Mouse (Mus musculus) myocyte (in vitro differentiated cells): ENCODE measurements around the gene Mest.

Experiments
- CEBPB ChIP-seq: IDR thresholded peaks from 2 replicates; pipeline ENCODE4 v1.6.1; 2011; ENCODE audit warnings: mild to moderate bottlenecking, moderate library complexity; ENCODE audit not compliant: poor library complexity, insufficient read depth, severe bottlenecking
- E2F4 ChIP-seq: IDR thresholded peaks from one replicate; pipeline ENCODE4 v1.6.1; 2011; ENCODE audit warnings: mild to moderate bottlenecking, control low read depth, moderate library complexity; ENCODE audit not compliant: insufficient read depth
- MAX ChIP-seq: IDR thresholded peaks from one replicate; pipeline ENCODE4 v1.6.1; 2011; ENCODE audit warnings: low read depth, mild to moderate bottlenecking, control low read depth
- MYOD1 ChIP-seq, 3 experiments: IDR thresholded peaks; one replicate each; pipeline ENCODE4 v1.6.1; 2011; ENCODE audit warnings: control low read depth in 2 of 3, low read depth in 2 of 3, mild to moderate bottlenecking in 2 of 3, moderate library complexity in 1 of 3; ENCODE audit not compliant: insufficient read length in 2 of 3, control insufficient read depth in 1 of 3
- MYOG ChIP-seq, 3 experiments: IDR thresholded peaks; one replicate each; pipeline ENCODE4 v1.6.1; 2011; ENCODE audit warnings: control low read depth in 2 of 3, low read depth in 2 of 3, mild to moderate bottlenecking in 2 of 3; ENCODE audit not compliant: insufficient read length in 2 of 3, control insufficient read depth in 1 of 3, insufficient read depth in 1 of 3
- POLR2A ChIP-seq: IDR thresholded peaks from one replicate; pipeline ENCODE4 v1.6.1; 2011; ENCODE audit warnings: low read depth, mild to moderate bottlenecking, control low read depth, moderate library complexity; ENCODE audit not compliant: insufficient read length
- POLR2AphosphoS2 ChIP-seq: IDR thresholded peaks from one replicate; pipeline ENCODE4 v1.6.1; 2011; ENCODE audit warnings: low read depth, control low read depth; ENCODE audit not compliant: insufficient read length
- TCF12 ChIP-seq: IDR thresholded peaks from one replicate; pipeline ENCODE4 v1.6.1; 2011; ENCODE audit warnings: mild to moderate bottlenecking, control low read depth; ENCODE audit not compliant: poor library complexity, insufficient read depth, severe bottlenecking
- TCF3 ChIP-seq: IDR thresholded peaks from one replicate; pipeline ENCODE4 v1.6.1; 2011; ENCODE audit warnings: low read depth, control low read depth; ENCODE audit not compliant: insufficient read length
- USF1 ChIP-seq: IDR thresholded peaks from one replicate; pipeline ENCODE4 v1.6.1; 2011; ENCODE audit warnings: low read depth, mild to moderate bottlenecking, control low read depth, moderate library complexity

GRCm38 (mm10) chr6:30703476-30703875 lies 19.9 kb upstream of the Mest start:
- no peak for TF ChIP-seq POLR2A
- TF ChIP-seq MYOD1 (IDR thresholded peaks at IDR 0.05; ENCODE audit: control insufficient read depth in 1 of 3, insufficient read length in 2 of 3, low read depth in 2 of 3), result no peak
- TF ChIP-seq TCF12, result no peak
- TF ChIP-seq POLR2AphosphoS2, result no peak
- no peak for TF ChIP-seq MYOG (IDR thresholded peaks at IDR 0.05; ENCODE audit: control insufficient read depth in 1 of 3, insufficient read depth in 1 of 3, insufficient read length in 2 of 3, low read depth in 2 of 3)
- no peak for TF ChIP-seq E2F4
- TF ChIP-seq MAX, result no peak
- no peak for TF ChIP-seq CEBPB
- TF ChIP-seq USF1, result no peak
- TF ChIP-seq TCF3, result no peak
